Mouse (Mus musculus): ENCODE measurements around the gene Rab9b.

The Rab9b gene

DNA sequence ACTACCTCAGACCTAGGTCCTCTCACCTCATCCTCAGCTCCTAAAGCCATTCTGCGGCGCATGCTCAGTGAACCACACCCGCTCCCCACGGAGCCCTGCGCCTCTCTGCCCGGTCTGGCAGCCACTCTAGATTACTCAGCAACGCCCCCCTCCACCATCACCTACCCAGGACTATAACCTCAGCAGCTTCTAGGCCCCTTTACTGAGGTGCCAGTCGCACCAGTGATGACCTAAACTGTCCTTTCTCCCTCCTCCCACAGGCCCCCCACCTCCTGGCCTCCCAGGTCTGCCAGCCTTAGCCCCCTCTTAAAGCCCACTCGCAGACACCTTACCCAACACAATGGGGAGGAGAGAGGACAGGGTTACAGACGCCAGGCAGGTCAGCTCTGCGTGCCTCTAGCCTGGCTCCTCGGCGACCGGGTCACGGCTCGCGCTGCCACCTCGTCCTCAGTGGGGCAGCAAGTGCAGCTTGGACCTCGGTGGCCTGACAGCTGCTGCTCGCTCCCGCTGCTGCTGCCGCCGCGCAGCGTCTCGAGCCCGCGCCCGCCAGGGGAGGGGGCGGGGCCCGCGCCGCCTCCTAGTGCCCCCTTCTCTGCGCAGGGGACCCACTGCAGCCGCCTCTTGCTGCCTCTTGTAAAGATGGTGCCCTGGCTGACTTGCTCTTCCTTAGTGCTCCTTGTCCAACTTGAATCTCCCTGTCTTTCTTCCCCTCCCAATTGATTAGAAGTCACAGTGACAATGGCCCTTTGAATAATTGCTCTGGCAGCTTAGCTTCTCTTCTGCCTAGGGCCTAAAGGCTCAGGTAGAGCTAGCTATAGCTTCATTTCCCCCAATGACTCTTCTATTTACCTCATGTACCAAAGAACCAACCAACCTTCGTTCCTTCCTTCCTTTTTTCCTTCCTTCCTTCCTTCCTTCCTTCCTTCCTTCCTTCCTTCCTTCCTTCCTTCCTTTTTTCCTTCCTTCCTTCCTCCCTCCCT lies at the start of gene Rab9b:
Gene Rab9b (minus strand): TSS at position 695 of the 980 bp plus-strand sequence.
- DNase-seq (ENCODE audit: extremely low spot score, low spot score), result peak; percentile 30

DNA sequence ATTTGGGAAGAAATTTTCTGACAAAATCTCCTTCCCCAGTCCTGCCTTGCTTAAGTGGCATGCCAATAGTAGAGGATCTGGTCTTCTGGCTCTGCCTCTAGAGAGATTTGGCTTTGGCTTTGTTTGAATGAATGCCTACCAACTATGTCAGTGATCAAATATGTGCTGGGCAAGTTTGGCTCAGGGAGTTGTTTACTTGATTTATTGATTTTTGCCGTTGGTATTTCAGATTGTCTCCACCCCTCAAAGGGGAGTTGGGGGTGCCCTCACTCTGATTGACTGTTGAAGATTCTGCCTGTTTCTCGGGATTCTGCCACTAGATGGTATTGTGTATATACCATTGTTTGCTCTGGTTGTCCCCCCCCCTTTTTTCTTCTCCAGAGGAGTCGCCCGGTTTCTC lies 35.8 kb upstream of the Rab9b start:
- DNase-seq (ENCODE audit: extremely low spot score, low spot score), result no peak

DNA sequence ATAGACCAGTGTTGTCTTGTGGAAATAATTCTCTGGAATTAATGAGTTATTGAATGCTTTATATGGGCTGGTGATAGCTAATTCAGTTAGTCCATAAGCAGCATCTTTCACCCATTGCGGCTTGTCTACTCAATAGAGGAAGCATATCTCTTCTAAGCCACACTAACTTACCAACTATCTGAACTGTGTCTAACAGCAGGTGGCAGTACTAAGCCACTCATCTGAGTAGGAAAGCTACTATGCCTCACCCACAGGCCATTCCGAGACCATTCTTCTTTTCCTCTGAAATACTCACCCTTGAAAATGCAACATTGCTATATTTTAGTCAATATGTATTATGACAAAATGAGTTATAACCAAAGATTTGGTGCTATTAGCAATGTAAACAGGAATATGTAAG lies 27.2 kb upstream of the Rab9b start:
- no peak for DNase-seq (ENCODE audit: extremely low spot score, low spot score)

DNA sequence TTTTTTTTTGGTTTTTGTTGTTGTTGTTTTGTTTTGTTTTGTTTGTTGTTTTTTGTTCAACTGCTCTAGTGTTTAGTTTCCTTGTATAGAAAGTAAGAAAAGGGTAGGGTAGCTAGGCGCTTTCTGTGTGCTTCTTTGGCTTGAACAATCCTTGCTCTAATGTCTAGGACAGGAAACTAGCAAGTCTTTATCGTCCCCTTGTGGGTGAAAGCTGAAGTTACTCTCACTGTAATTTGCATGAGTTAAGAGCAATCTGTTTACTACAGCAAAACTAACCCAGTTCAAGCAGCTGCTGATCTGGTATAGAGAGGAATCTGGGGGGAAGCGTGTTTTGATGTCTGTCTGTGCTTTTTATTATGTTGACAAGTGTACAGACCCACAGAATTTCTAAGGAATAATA lies 18.3 kb downstream of the Rab9b start:
- DNase-seq (ENCODE audit: extremely low spot score, low spot score), result no peak

DNA sequence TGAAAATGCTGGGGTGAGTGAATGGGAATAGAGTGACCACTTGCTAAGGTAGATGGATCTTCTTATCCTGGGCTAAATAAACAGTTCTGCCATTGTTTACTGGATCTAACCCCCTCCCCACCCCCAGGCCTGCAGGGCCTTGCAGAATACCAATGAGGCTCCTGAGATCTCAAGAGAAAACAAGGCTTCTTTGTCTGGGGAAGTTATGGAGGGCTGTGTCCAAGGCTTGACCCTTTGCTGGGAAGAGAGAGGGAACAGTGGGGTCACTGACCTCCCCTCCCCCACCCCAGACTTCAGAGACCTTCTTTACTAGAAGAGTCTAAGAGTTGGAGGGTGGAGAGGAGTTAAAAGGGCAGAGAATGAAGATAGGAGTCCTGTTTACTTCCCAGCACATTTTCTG lies 39.9 kb downstream of the Rab9b start:
- DNase-seq (ENCODE audit: extremely low spot score, low spot score), result peak; percentile 13

DNA sequence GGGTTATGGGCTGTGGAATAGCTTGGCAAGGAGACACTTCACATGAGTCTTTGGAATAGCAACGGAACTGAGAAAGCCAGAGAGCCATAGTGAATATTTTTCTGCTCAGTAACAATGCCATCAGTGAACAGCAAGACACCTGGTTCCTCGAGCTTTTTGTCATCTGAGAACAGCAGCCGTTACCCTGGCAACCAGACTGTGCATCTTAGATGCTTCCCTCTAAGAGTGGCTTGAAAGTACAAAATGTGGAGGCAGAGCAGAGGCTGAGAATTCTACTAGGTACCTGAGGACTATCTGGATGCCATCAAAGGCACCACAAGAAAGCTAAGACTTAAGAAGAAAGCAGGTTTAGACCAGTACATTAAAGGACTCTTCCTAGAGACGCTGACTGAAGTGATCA lies 43.5 kb downstream of the Rab9b start:
- no peak for DNase-seq (ENCODE audit: extremely low spot score, low spot score)

DNA sequence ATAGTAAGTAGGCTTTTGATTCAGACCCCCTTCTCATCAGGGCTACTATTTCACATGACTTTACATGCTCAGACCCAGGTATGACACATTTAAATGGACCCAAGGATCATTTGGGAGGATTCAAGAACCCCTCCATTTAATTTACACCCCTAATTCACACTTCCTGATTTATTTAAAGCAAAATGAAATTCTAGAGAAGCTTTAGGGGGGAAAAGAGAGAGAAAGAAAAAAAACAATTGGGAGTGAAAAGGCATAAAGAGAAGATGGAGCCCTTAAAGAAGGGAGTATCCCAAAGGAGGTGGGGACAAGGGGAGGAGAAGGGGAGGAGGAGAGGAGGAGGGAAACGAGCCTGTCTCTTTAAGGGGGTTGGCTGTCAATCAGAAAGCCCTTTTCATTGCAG lies 46.2 kb downstream of the Rab9b start, which contains the start of gene Plp1:
Gene Plp1 (plus strand): TSS at position 301 of the 400 bp plus-strand sequence.
- DNase-seq (ENCODE audit: extremely low spot score, low spot score), result no peak

DNA sequence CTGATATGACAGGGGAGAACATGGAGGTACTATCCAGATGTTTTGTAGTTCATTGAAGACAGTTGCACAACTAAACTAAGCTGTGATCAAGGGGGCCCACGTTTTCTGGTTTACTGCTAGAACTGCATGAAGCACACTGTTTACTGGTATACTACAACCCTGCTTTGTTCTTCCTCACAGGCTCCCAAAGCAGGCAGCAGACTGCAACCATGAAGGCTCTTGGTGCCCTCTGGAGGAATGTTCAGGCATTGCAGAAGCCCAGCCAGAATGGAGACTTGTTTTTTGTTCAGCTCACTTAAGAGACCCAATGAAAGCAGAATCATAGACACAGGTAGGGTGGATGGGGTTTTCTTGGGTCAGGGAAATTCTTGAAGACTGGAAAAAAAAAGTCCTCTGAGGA lies 48.3 kb downstream of the Rab9b start:
- DNase-seq (ENCODE audit: extremely low spot score, low spot score), result peak; percentile 58

DNA sequence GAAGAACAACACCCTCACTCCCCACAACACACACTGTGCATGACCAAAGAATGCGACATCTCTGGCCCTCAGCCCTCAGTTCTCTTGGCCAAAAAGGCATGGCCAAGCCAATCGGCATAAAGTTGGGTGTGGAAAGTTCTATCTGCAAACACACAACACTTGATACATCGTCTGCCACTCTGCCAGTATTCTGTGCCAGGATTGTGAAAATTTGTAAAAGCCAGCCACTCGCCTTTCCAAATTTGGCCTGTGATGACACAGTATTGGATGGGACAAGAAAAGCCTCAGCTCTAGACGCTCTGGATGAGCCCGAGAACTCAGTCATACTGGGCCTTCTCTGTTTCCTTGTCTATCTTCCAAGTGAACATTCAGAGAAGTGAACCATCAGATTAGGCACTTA lies 48.8 kb downstream of the Rab9b start:
- DNase-seq (ENCODE audit: extremely low spot score, low spot score), result no peak

All from neural tube, embryonic 10.5 days (tissue).